Mouse (Mus musculus): Measurements from ENCODE around the gene Usp17la. TPM values are rescaled to one million over a fixed set of nuclear protein-coding genes. Genes with fewer than 3 reads are reported as not detected.

Gene Usp17la
- not detected in 2 replicates for polyA plus RNA-seq (2012; rRNA removed)

DNA sequence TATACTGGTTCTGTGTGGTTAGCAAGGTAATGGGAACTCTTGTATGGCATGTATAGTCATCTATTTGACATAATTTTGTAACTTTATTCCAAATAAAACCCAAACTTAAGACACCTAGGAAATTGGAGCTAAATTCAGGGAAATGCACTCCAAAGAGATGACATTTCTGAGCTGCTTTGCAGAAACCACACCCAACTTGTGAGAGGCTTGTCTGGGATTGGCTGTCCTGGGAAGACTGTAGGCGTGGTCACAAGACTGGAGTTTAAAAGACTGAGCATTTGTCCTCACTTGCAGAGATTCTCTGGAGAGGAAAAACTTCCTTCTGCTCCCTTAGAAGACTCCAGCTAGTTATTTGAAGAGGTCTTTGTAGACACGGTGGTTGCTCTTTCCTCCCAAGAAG, at the start of gene Usp17la:
TSS of gene Usp17la (plus strand) at position 301 of the 400 bp plus-strand sequence.

DNA sequence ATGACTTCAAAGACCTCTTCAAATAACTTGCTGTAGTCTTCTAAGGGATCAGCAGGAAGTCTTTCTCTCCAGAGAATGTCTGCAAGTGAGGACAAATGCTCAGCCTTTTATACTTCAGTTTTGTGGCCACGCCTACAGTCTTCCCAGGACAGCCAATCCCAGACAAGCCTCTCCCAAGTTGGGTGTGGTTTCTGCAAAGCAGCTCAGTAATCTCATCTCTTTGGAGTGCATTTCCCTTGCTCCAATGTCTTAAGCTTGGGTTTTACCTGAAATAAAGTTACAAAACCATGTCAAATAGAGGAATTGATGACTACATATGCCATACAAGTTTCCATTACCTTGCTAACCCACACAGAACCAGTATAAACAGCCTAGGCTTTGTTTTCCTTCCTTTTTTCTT, 14.3 kb upstream of the Usp17la start, which contains the start of gene Usp17lb:
TSS of gene Usp17lb (minus strand) at position 101 of the 400 bp plus-strand sequence.

DNA sequence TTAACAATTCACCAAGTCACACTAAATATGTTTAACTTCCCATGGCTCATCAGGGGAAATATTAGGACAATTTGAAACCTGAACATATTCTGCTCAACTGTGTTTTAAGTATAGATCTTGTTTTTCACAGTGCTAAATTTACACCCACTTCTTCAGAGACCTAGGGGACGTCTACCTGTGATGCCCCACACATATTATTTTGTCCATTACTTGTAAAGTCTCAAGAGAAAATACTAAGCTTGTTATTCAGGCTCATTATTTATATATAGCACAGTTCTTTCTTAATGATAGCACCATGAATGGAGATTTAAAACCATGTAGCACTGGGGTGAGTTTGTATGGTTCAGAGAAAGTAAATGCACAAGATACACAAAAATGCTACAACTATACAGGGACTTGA, 20.9 kb downstream of the Usp17la start, which contains the start of gene Olfr665:
TSS of gene Olfr665 (plus strand) at position 301 of the 400 bp plus-strand sequence.

DNA sequence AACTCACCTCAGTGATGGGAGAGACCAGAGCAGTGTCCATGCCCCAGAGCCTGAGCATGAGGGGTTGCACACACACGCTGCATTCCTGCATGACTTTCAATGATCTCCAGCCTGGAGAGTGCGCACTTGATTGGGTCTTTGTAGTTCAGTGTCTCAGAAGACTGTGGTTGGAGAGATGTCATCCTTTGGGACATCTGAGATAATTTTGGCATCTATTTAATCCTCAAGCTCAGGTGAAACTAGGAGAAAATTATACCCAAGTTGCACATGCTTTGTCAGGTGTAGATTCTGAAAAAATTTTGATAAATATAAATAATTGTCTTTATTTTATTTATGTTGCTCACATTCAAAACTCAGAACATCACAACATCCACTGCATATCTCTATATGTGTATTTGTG, 39.0 kb downstream of the Usp17la start, which contains the start of gene Olfr666:
TSS of gene Olfr666 (minus strand) at position 101 of the 400 bp plus-strand sequence.

Other genes with a start within 250 kb of the Usp17la start
- gene Olfr656, start 243.1 kb upstream of the Usp17la start, polyA plus RNA-seq (2012; rRNA removed): not detected in 2 replicates
- not detected in 2 replicates for gene Olfr657, start 232.2 kb upstream of the Usp17la start, polyA plus RNA-seq (2012; rRNA removed)
- 0.06 and 0.08 TPM in 2 replicates for gene Olfr658, start 209.7 kb upstream of the Usp17la start, polyA plus RNA-seq (2012; rRNA removed)
- gene Olfr659, start 190.3 kb upstream of the Usp17la start, polyA plus RNA-seq (2012; rRNA removed): not detected in 2 replicates
- not detected in 2 replicates for gene Olfr661, start 170.5 kb upstream of the Usp17la start, polyA plus RNA-seq (2012; rRNA removed)
- gene Usp17le, start 79.5 kb upstream of the Usp17la start, polyA plus RNA-seq (2012; rRNA removed): not detected in 2 replicates
- gene Usp17lb, start 14.4 kb upstream of the Usp17la start, polyA plus RNA-seq (2012; rRNA removed): not detected in 2 replicates
- not detected in 2 replicates for gene Olfr665, start 21.0 kb downstream of the Usp17la start, polyA plus RNA-seq (2012; rRNA removed)
- gene Olfr666, start 38.9 kb downstream of the Usp17la start, polyA plus RNA-seq (2012; rRNA removed): not detected in 2 replicates
- not detected in 2 replicates for gene Olfr667, start 64.5 kb downstream of the Usp17la start, polyA plus RNA-seq (2012; rRNA removed)
- not detected in 2 replicates for gene Olfr668, start 71.0 kb downstream of the Usp17la start, polyA plus RNA-seq (2012; rRNA removed)
- gene Olfr669, start 77.2 kb downstream of the Usp17la start, polyA plus RNA-seq (2012; rRNA removed): not detected in 2 replicates
- not detected in 2 replicates for gene Olfr670, start 105.6 kb downstream of the Usp17la start, polyA plus RNA-seq (2012; rRNA removed)
- gene Olfr671, start 122.1 kb downstream of the Usp17la start, polyA plus RNA-seq (2012; rRNA removed): not detected in 2 replicates
- not detected in 2 replicates for gene Olfr672, start 145.0 kb downstream of the Usp17la start, polyA plus RNA-seq (2012; rRNA removed)
- gene Olfr675, start 171.5 kb downstream of the Usp17la start, polyA plus RNA-seq (2012; rRNA removed): not detected in 2 replicates
- not detected in 2 replicates for gene Olfr676, start 175.7 kb downstream of the Usp17la start, polyA plus RNA-seq (2012; rRNA removed)
- gene Olfr677, start 194.4 kb downstream of the Usp17la start, polyA plus RNA-seq (2012; rRNA removed): not detected in 2 replicates
- not detected in 2 replicates for gene Olfr678, start 207.5 kb downstream of the Usp17la start, polyA plus RNA-seq (2012; rRNA removed)
- not detected in 2 replicates for gene Olfr679, start 224.2 kb downstream of the Usp17la start, polyA plus RNA-seq (2012; rRNA removed)
- not detected in 2 replicates for gene Olfr680-ps1, start 235.8 kb downstream of the Usp17la start, polyA plus RNA-seq (2012; rRNA removed)

Data from central nervous system, embryonic 14 days (tissue).